Mouse (Mus musculus) lung, postnatal 0 days (tissue): ENCODE data around the gene Ndufb10. TPM values are rescaled to one million over a fixed set of nuclear protein-coding genes. Genes with fewer than 3 reads are reported as not detected.

Source experiments
- ATAC-seq: fragments of 200-750 bp; cut with Nextera tagmentation; 2 replicates; pipeline ENCODE4 v1.8.0; 2017; ENCODE audit warnings: moderate library complexity
- DNase-seq: peaks from one replicate; pipeline ENCODE4 v3.0.0-alpha.2; 2016; ENCODE audit warnings: low spot score
- H3K27ac ChIP-seq: fragments of 300-500 bp; sonication (generic); 2 replicates; pipeline ENCODE4 v1.5.1; 2014; ENCODE audit warnings: antibody characterized with exemption, mild to moderate bottlenecking, low read length, mixed read lengths
- H3K27me3 ChIP-seq: fragments of 300-500 bp; sonication (generic); replicated peaks from 2 replicates; pipeline ENCODE4 v1.6.1; 2014; ENCODE audit warnings: low read length, mixed read lengths; ENCODE audit not compliant: insufficient read depth
- H3K36me3 ChIP-seq: fragments of 300-500 bp; sonication (generic); 2 replicates; pipeline ENCODE4 v1.6.1; 2014; ENCODE audit warnings: low read length, mixed read lengths; ENCODE audit not compliant: insufficient read depth
- H3K4me1 ChIP-seq: fragments of 300-500 bp; sonication (generic); 2 replicates; pipeline ENCODE4 v1.6.1; 2014; ENCODE audit warnings: antibody characterized with exemption, low read depth, low read length, mixed read lengths; ENCODE audit not compliant: insufficient read depth
- H3K4me2 ChIP-seq: fragments of 300-500 bp; sonication (generic); replicated peaks from 2 replicates; pipeline ENCODE4 v1.6.1; 2014; ENCODE audit warnings: low read depth, mild to moderate bottlenecking, low read length, moderate library complexity, mixed read lengths
- H3K4me3 ChIP-seq: fragments of 300-500 bp; sonication (generic); 2 replicates; pipeline ENCODE4 v1.5.1; 2014; ENCODE audit warnings: low read depth, low read length
- H3K9ac ChIP-seq: fragments of 300-500 bp; sonication (generic); replicated peaks from 2 replicates; pipeline ENCODE4 v1.6.1; 2014; ENCODE audit warnings: low read depth, mild to moderate bottlenecking
- H3K9me3 ChIP-seq: fragments of 300-500 bp; sonication (generic); 2 replicates; pipeline ENCODE4 v1.6.1; 2016; ENCODE audit warnings: low read length, mixed read lengths
- CTCF ChIP-seq: IDR thresholded peaks from 2 replicates; pipeline ENCODE4 v1.5.1; 2016; ENCODE audit warnings: antibody characterized with exemption, mild to moderate bottlenecking
- EP300 ChIP-seq: IDR thresholded peaks from 2 replicates; pipeline ENCODE4 v1.6.1; 2016; ENCODE audit warnings: antibody characterized with exemption, mild to moderate bottlenecking, control low read depth
- WGBS: fragments of 180-500 bp; shearing (Covaris S2); extraction: QIAGEN DNeasy Blood & Tissue Kit; methylation state at CpG from one replicate; pipeline ENCODE4 v1.1.7; 2014; 5-methylcytosine and 5-hydroxymethylcytosine counted together
- polyA plus RNA-seq: library from polyadenylated mRNA; unstranded; fragments of >200 nt; fragmentation: Nextera tagmentation; extraction: Ambion mirVana; gene quantifications from 2 replicates; pipeline ENCODE4 v1.2.1, GENCODE M21; 2015

Gene Ndufb10
- 205 and 206 TPM in 2 replicates for polyA plus RNA-seq

DNA sequence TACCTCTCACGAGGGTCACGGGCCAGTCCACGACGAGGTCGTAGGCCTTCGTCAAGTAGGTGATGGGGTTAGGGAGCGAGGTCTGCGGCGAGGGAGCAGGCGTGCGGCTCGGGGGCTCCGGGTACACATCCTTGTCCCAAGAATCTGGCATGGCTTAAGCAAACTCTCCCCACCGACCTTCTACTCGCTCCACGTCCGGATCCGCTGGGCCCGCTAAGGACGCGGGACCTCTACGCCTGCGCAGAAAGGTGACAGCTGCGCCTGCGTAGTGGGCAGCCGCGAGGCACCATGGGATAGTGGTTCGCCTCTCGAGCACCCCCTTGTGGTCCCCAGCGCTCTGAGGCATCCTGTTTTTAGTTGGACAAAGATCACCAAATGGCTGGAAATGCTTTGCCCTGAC is at the start of gene Ndufb10:
Gene Ndufb10 (minus strand): TSS at position 295 of the 400 bp plus-strand sequence.
- peaks cover 11% of the 10 kb centered on the region; the same call in 1 of the 2 replicates for H3K36me3 ChIP-seq
- peak within 1 kb of the TSS; percentile 91 for H3K4me2 ChIP-seq
- no peaks in the 10 kb centered on the region for H3K9me3 ChIP-seq
- WGBS: under 1% methylated on average over 30 of the region's 30 CpGs
- peak within 1 kb of the TSS; percentile 62 for H3K4me3 ChIP-seq
- ATAC-seq (peak; percentile 73), DNase-seq (peak; percentile 97)
- no peak for TF ChIP-seq EP300
- TF ChIP-seq CTCF: peak; percentile 99
- no peaks in the 10 kb centered on the region for H3K27me3 ChIP-seq
- H3K4me1 ChIP-seq: peaks cover 7% of the 10 kb centered on the region; the same call in 1 of the 2 replicates
- H3K27ac ChIP-seq: peak within 1 kb of the TSS; percentile 86
- H3K9ac ChIP-seq: peak within 1 kb of the TSS; percentile 92

DNA sequence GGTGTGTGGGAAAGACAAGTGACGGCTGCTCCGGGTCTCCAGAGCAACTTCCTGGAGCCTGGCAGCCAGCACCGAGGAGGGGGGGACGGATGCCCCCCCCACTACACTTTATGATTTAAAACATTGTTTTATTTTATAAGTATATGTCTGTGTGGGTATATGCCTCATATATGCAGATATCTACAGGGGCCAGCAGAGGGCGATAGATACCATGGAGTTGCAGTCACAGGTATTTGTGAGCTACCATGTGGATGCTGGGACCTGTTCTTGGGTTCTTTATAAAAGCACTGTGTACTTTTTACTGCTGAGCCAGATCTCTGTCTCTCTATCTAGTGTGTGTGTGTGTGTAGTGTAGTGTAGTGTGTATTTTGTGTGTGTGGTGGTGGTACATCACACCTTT is 49.0 kb upstream of the Ndufb10 start:
- no peak overlapping the region for H3K4me3 ChIP-seq
- peak; percentile 25; the same call in 1 of the 2 replicates for TF ChIP-seq CTCF
- no peak for TF ChIP-seq EP300
- H3K9ac ChIP-seq: no peak overlapping the region
- no peaks in the 10 kb centered on the region for H3K4me1 ChIP-seq
- WGBS: 79% methylated on average over 5 of the region's 5 CpGs
- peaks cover 4% of the 10 kb centered on the region; the same call in 1 of the 2 replicates for H3K9me3 ChIP-seq
- H3K27ac ChIP-seq: no peak overlapping the region
- no peaks in the 10 kb centered on the region for H3K36me3 ChIP-seq
- no peak for ATAC-seq
- DNase-seq: no peak
- H3K4me2 ChIP-seq: no peak overlapping the region
- no peaks in the 10 kb centered on the region for H3K27me3 ChIP-seq

DNA sequence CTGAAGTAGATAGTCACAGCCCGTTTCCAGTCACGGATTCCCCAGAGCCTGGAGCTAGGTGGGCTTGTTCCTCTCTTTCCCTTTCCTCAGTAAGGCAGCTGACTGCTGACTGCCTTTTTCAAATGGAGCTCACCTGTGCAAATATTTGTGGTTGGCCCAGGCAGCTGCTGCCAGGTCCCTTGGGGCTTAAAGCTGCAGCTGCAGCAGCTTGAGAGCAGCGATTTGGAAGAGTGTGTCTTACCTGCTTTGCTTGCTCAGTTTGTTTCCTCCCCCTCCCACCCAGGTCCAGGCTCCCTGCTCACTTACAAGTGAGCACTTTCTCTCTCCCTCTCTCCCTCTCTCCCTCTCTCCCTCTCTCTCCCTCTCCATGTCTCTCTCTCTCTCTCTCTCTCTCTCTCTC is 44.9 kb upstream of the Ndufb10 start:
- no peak overlapping the region for H3K4me2 ChIP-seq
- H3K4me3 ChIP-seq: no peak overlapping the region
- H3K4me1 ChIP-seq: no peaks in the 10 kb centered on the region
- DNase-seq: no peak
- peaks cover 4% of the 10 kb centered on the region; the same call in 1 of the 2 replicates for H3K9me3 ChIP-seq
- H3K27ac ChIP-seq: no peak overlapping the region
- ATAC-seq: no peak
- no peak overlapping the region for H3K9ac ChIP-seq
- 50% methylated on average over 3 of the region's 3 CpGs for WGBS
- no peaks in the 10 kb centered on the region for H3K27me3 ChIP-seq
- no peaks in the 10 kb centered on the region for H3K36me3 ChIP-seq
- TF ChIP-seq EP300 (no peak), CTCF (no peak)

DNA sequence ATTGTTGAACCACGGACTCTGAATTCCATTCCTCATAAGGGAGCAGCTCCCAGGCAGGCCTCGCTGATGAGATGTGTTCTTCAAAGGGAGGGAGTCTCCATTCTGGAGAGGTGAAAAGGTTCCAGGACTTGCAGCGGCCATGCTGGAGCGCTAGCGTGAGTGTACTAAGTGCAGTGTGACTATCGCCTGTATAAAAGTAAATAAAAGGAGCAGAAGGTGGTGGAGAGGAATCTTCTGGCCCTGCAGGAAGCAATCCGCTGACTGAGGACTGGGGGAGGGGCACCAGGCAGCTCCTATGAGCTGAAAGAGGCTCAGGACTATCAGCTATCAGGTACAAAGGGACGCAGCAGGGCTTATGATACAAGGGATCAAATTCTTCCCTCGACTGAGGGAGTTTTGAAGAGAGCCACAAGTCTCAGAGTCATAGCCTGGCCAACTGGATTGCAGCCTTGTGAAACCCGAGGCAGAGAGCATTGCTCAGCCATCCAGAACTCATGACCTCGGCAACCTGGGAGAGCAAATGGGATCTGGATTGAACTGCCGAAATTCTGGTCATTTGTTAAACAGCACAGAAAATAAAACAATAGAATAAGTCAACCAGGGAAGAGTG is 42.1 kb upstream of the Ndufb10 start:
- no peak overlapping the region for H3K4me2 ChIP-seq
- no peaks in the 10 kb centered on the region for H3K36me3 ChIP-seq
- ATAC-seq: no peak
- no peaks in the 10 kb centered on the region for H3K27me3 ChIP-seq
- no peaks in the 10 kb centered on the region for H3K4me1 ChIP-seq
- no peak overlapping the region for H3K4me3 ChIP-seq
- no peak for DNase-seq
- WGBS: 19% methylated on average over 12 of the region's 12 CpGs
- H3K27ac ChIP-seq: no peak overlapping the region
- TF ChIP-seq CTCF (no peak), EP300 (no peak)
- H3K9ac ChIP-seq: no peak overlapping the region
- H3K9me3 ChIP-seq: no peaks in the 10 kb centered on the region

DNA sequence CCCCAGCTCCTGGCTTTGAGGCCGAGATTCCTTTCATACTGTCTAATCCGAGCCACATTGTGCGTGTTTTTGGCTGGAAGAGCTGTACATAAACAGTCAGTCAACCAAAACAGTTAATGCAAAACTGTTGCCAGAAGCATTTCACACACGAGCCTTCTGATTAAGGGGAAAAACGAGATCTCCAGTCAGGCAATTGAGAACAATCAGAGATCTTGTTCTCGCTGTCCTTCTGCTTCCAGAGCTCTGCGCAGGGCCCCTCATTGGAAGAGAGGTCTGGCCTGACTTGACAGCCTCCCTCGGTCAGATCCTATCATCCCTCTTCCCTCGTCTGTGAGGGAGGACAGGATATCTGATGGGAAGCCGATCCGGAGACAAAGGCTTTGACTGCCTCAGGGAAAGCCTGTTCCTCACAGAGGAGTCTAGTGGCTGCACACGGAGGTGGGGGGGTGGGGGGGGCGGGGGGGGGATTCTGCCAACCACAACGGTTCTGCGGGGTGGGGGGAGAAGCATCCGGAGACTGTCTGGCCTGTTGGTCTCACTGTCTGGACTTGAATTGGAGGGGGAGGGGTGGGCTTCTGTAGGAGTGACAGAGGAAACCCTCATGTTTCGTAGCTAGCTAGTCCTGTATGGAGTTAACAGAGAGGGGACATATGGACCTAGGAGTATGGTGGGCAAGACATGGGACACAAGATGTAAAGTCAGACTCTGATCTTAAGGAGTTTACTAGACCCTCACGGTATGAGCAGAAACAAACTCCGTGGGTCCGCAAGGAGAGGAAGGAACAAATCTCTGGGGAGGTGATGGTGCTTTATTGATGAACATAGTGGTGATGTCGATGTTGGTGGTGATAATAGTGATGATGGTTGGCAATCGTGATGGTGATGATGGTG is 41.0 kb upstream of the Ndufb10 start:
- no peak for TF ChIP-seq EP300
- TF ChIP-seq CTCF: no peak
- Histone ChIP-seq H3K9ac (peak overlapping the region; percentile 29; the same call in 1 of the 2 replicates), H3K4me1 (no peaks in the 10 kb centered on the region), H3K27me3 (no peaks in the 10 kb centered on the region), H3K4me3 (no peak overlapping the region), H3K9me3 (no peaks in the 10 kb centered on the region), H3K27ac (no peak overlapping the region), H3K4me2 (no peak overlapping the region), H3K36me3 (no peaks in the 10 kb centered on the region)
- DNase-seq (peak; percentile 6), ATAC-seq (no peak)
- 46% methylated on average over 20 of the region's 22 CpGs for WGBS

DNA sequence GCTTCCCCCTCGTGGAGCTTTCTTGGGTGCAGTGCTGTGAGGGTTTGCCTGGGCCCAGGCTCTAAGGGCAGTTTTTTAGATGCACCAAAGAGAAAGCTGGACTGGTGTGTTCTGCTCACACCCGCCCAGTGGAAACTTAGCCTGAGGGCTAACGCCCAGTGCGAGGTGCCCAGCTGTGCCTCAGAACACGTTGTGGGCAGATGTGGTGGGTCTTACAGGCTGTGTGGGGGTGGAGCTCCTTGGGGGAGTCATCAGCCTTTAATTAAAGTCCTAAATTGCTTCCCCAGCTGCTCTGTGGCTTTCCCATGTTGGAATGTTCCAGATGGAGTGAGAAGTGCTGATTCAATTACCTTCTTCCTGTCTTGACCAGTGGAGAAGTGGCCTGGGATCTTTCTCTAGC is 36.8 kb upstream of the Ndufb10 start:
- Histone ChIP-seq H3K4me3 (no peak overlapping the region), H3K9me3 (no peaks in the 10 kb centered on the region), H3K27me3 (no peaks in the 10 kb centered on the region), H3K36me3 (no peaks in the 10 kb centered on the region), H3K4me1 (no peaks in the 10 kb centered on the region), H3K4me2 (no peak overlapping the region), H3K27ac (no peak overlapping the region), H3K9ac (no peak overlapping the region)
- ATAC-seq (no peak), DNase-seq (no peak)
- 56% methylated on average over 5 of the region's 5 CpGs for whole genome bisulfite sequencing
- TF ChIP-seq CTCF (no peak), EP300 (no peak)
